Mouse (Mus musculus): ENCODE results near the gene Scaf1. TPM values are rescaled to one million over a fixed set of nuclear protein-coding genes. Genes with fewer than 3 reads are reported as not detected.

The Scaf1 gene
- total RNA-seq, 2 experiments from 2014 or later, result 75.1 to 85.9 TPM

GRCm38 (mm10) chr7:44986192-44986878 lies 29.8 kb downstream of the Scaf1 start, which contains the start of gene Prmt1:
Gene Prmt1, minus strand, starts transcription at chr7:44986568.
- peak; percentile 85 to 96 for DNase-seq (ENCODE audit: low spot score in 2 of 2)

- peak in 1 of 2 experiments; percentile 64 for DNase-seq (ENCODE audit: low spot score in 2 of 2)
These were observed 30.5 kb downstream of the Scaf1 start for GRCm38 (mm10) chr7:44985595-44986191.

- no peak for DNase-seq (ENCODE audit: low spot score in 2 of 2)
These were observed 31.4 kb downstream of the Scaf1 start for GRCm38 (mm10) chr7:44984833-44985164.

GRCm38 (mm10) chr7:44983944-44984832 lies 32.0 kb downstream of the Scaf1 start:
- DNase-seq (ENCODE audit: low spot score in 2 of 2), result no peak

GRCm38 (mm10) chr7:44983085-44983484 lies 33.1 kb downstream of the Scaf1 start:
- peak; percentile 88 to 91 for DNase-seq (ENCODE audit: low spot score in 2 of 2)

GRCm38 (mm10) chr7:44981539-44981938 lies 34.6 kb downstream of the Scaf1 start:
- no peak for DNase-seq (ENCODE audit: low spot score in 2 of 2)

GRCm38 (mm10) chr7:44978300-44978699 lies 37.9 kb downstream of the Scaf1 start:
- no peak for DNase-seq (ENCODE audit: low spot score in 2 of 2)

- DNase-seq (ENCODE audit: low spot score in 2 of 2), result no peak
These were observed 41.1 kb downstream of the Scaf1 start for GRCm38 (mm10) chr7:44975117-44975419.

- DNase-seq (ENCODE audit: low spot score in 2 of 2), result peak; percentile 62 to 69
These were observed 41.6 kb downstream of the Scaf1 start, which contains the start of gene Cpt1c for GRCm38 (mm10) chr7:44974383-44975116. Gene Cpt1c, minus strand, starts transcription at chr7:44974851.

- no peak for DNase-seq (ENCODE audit: low spot score in 2 of 2)
These were observed 42.6 kb downstream of the Scaf1 start for GRCm38 (mm10) chr7:44973415-44974130.

- DNase-seq (ENCODE audit: low spot score in 2 of 2), result no peak
These were observed 45.0 kb downstream of the Scaf1 start for GRCm38 (mm10) chr7:44971142-44971541.

GRCm38 (mm10) chr7:44970231-44970691 lies 45.9 kb downstream of the Scaf1 start:
- DNase-seq (ENCODE audit: low spot score in 2 of 2), result peak; percentile 68 to 69

GRCm38 (mm10) chr7:44966638-44967037 lies 49.5 kb downstream of the Scaf1 start:
- no peak for DNase-seq (ENCODE audit: low spot score in 2 of 2)

- DNase-seq (ENCODE audit: low spot score in 2 of 2), result no peak
These were observed 50.2 kb downstream of the Scaf1 start for GRCm38 (mm10) chr7:44965975-44966374.

- no peak for DNase-seq (ENCODE audit: low spot score in 2 of 2)
These were observed 51.2 kb downstream of the Scaf1 start for GRCm38 (mm10) chr7:44964990-44965389.

GRCm38 (mm10) chr7:44962831-44963230 lies 53.3 kb downstream of the Scaf1 start:
- no peak for DNase-seq (ENCODE audit: low spot score in 2 of 2)

GRCm38 (mm10) chr7:44962337-44962736 lies 53.8 kb downstream of the Scaf1 start:
- no peak for DNase-seq (ENCODE audit: low spot score in 2 of 2)

GRCm38 (mm10) chr7:44960512-44960910 lies 55.7 kb downstream of the Scaf1 start:
- no peak for DNase-seq (ENCODE audit: low spot score in 2 of 2)

GRCm38 (mm10) chr7:44959874-44960511 lies 56.2 kb downstream of the Scaf1 start:
- DNase-seq (ENCODE audit: low spot score in 2 of 2), result no peak

- DNase-seq (ENCODE audit: low spot score in 2 of 2), result no peak
These were observed 56.9 kb downstream of the Scaf1 start for GRCm38 (mm10) chr7:44959281-44959680.
